Mouse (Mus musculus): Measurements from ENCODE around the gene Kif26a.

Gene Kif26a

GRCm38 (mm10) chr12:112215545-112215944 is 69.5 kb downstream of the Kif26a start:
- DNase-seq (ENCODE audit: extremely low read depth, low read depth), result no peak

- DNase-seq (ENCODE audit: extremely low read depth, low read depth), result no peak
Measured at GRCm38 (mm10) chr12:112217021-112217420, 71.0 kb downstream of the Kif26a start.

- no peak for DNase-seq (ENCODE audit: extremely low read depth, low read depth)
Measured at GRCm38 (mm10) chr12:112217681-112218080, 71.7 kb downstream of the Kif26a start.

- DNase-seq (ENCODE audit: extremely low read depth, low read depth), result no peak
Measured at GRCm38 (mm10) chr12:112221290-112221689, 75.3 kb downstream of the Kif26a start.

GRCm38 (mm10) chr12:112221754-112222439 is 75.9 kb downstream of the Kif26a start:
- no peak for DNase-seq (ENCODE audit: extremely low read depth, low read depth)

- DNase-seq (ENCODE audit: extremely low read depth, low read depth), result no peak
Measured at GRCm38 (mm10) chr12:112223721-112224337, 77.8 kb downstream of the Kif26a start.

GRCm38 (mm10) chr12:112226238-112226637 is 80.2 kb downstream of the Kif26a start:
- DNase-seq (ENCODE audit: extremely low read depth, low read depth), result no peak

GRCm38 (mm10) chr12:112226656-112227055 is 80.6 kb downstream of the Kif26a start:
- DNase-seq (ENCODE audit: extremely low read depth, low read depth), result no peak

- no peak for DNase-seq (ENCODE audit: extremely low read depth, low read depth)
Measured at GRCm38 (mm10) chr12:112229084-112229483, 83.1 kb downstream of the Kif26a start.

GRCm38 (mm10) chr12:112230196-112230595 is 84.2 kb downstream of the Kif26a start:
- DNase-seq (ENCODE audit: extremely low read depth, low read depth), result no peak
